Mouse (Mus musculus) neural tube, embryonic 12.5 days (tissue): ENCODE measurements at regions not wholly inside any gene's neighbourhood (a gene's known extent, or its start where the extent isn't known, plus 50 kb on each side); places are given as distances from the start of the nearest gene placed in this dataset.

Experiments
- ATAC-seq: fragments of 200-750 bp; cut with Nextera tagmentation; 2 replicates; pipeline ENCODE4 v1.8.0; 2017; ENCODE audit warnings: low read depth, mild to moderate bottlenecking, moderate TSS enrichment, moderate library complexity; ENCODE audit not compliant: low FRiP score
- H3K27ac ChIP-seq: fragments of 300-500 bp; sonication (generic); 2 replicates; pipeline ENCODE4 v1.5.1; 2016
- H3K27me3 ChIP-seq: fragments of 300-500 bp; sonication (generic); replicated peaks from 2 replicates; pipeline ENCODE4 v1.6.1; 2016; ENCODE audit warnings: mild to moderate bottlenecking
- H3K36me3 ChIP-seq: fragments of 300-500 bp; sonication (generic); 2 replicates; pipeline ENCODE4 v1.6.1; 2016; ENCODE audit warnings: mild to moderate bottlenecking
- H3K4me1 ChIP-seq: fragments of 300-500 bp; sonication (generic); 2 replicates; pipeline ENCODE4 v1.6.1; 2016
- H3K4me2 ChIP-seq: fragments of 300-500 bp; sonication (generic); replicated peaks from 2 replicates; pipeline ENCODE4 v1.6.1; 2016; ENCODE audit warnings: mild to moderate bottlenecking
- H3K4me3 ChIP-seq: fragments of 300-500 bp; sonication (generic); 2 replicates; pipeline ENCODE4 v1.5.1; 2016
- H3K9ac ChIP-seq: fragments of 300-500 bp; sonication (generic); 2 replicates; pipeline ENCODE4 v1.6.1; 2016; ENCODE audit warnings: mild to moderate bottlenecking
- H3K9me3 ChIP-seq: fragments of 300-500 bp; sonication (generic); 2 replicates; pipeline ENCODE4 v1.6.1; 2016; ENCODE audit warnings: mild to moderate bottlenecking
- WGBS: fragments of 180-500 bp; shearing (Covaris S2); methylation state at CpG from one replicate; pipeline ENCODE4 v1.1.7; 2016; 5-methylcytosine and 5-hydroxymethylcytosine counted together

DNA sequence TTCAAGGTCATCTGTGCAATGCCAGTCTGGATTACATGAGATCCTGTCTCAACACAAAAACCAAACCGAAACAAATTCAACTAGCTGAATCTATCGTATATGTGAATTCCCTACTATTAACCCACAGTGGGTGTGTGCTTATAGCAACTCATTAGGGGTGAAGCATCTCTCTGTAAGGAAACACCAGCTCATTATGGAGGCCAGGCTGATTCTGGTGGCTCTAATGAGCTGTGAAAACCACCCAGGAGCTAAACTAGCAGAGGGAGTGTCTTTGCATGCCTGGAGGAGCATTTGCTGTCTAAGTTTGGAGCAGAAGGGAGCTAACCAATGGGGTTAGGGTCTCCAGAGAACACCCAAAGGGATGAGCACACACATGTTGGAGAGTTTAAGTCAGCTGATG is 54.1 kb upstream of the Adamts2 start:
- Histone ChIP-seq H3K4me2 (no peak overlapping the region), H3K9ac (no peak overlapping the region), H3K27me3 (no peaks in the 10 kb centered on the region), H3K9me3 (no peaks in the 10 kb centered on the region), H3K27ac (no peak overlapping the region), H3K4me1 (no peaks in the 10 kb centered on the region), H3K36me3 (no peaks in the 10 kb centered on the region), H3K4me3 (no peak overlapping the region)
- no peak for ATAC-seq
- 75% methylated on average over 2 of the region's 2 CpGs for WGBS

DNA sequence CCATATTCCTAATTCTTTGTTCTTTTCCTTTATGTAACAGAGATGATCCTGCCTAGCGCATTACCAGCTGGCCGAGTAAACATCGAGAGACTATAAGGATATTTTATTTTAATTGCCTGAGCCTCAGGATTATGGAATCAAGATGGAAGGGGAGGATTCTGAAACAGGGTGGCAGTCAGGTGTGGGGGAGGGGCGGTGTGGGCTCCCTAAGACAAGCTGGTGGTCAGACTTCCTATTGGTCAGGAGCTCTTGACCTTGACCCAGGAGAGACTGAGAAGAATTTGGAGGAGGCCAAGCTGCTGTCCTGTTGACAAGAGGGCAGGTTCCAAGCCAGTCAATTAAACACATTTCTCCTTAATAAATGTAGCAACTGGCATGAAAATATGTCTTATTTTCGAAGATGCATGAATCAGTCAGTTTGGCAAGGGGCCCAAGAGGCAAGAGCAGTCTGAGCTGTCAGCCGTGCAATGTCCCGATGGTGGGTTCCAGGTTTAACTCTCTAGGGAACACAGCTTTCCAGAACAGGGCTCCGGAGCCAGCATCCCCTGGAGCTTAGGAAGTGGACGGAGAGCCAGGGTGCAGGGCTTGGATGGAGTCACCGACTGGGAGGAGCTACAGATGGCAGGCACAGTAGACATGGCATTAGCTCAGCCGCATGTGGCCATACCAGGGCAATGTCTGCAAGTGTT is 55.3 kb upstream of the Adamts2 start:
- Histone ChIP-seq H3K27ac (no peak overlapping the region), H3K9me3 (no peaks in the 10 kb centered on the region), H3K9ac (no peak overlapping the region), H3K4me2 (no peak overlapping the region), H3K27me3 (no peaks in the 10 kb centered on the region), H3K4me3 (no peak overlapping the region), H3K4me1 (no peaks in the 10 kb centered on the region), H3K36me3 (no peaks in the 10 kb centered on the region)
- 91% methylated on average over 11 of the region's 11 CpGs for WGBS
- ATAC-seq, result no peak

DNA sequence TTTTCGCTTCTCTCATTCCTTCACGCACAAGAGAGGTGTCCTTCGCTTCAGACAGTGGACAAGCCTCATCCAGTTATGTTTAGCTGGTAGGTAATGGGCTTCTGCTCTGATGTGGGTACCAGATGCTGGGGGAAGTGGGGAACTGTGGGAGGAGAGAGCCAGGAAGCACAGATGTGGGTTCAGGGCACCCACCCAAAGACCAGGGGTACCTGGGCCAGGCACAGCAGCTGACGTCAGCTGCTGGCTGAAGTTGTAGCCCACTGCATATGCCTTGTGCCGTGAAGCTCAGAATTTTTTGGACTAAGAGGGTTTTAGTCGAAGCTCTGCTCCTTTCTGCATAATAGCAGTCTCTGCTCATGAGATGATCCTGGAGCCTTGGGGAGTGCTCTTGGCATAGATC is 56.5 kb upstream of the Adamts2 start:
- ATAC-seq, result no peak
- H3K4me2 ChIP-seq, result no peak overlapping the region
- no peaks in the 10 kb centered on the region for H3K36me3 ChIP-seq
- no peak overlapping the region for H3K4me3 ChIP-seq
- no peak overlapping the region for H3K27ac ChIP-seq
- WGBS, result 86% methylated on average over 6 of the region's 6 CpGs
- no peaks in the 10 kb centered on the region for H3K4me1 ChIP-seq
- H3K9ac ChIP-seq, result no peak overlapping the region
- H3K9me3 ChIP-seq, result no peaks in the 10 kb centered on the region
- H3K27me3 ChIP-seq, result no peaks in the 10 kb centered on the region

DNA sequence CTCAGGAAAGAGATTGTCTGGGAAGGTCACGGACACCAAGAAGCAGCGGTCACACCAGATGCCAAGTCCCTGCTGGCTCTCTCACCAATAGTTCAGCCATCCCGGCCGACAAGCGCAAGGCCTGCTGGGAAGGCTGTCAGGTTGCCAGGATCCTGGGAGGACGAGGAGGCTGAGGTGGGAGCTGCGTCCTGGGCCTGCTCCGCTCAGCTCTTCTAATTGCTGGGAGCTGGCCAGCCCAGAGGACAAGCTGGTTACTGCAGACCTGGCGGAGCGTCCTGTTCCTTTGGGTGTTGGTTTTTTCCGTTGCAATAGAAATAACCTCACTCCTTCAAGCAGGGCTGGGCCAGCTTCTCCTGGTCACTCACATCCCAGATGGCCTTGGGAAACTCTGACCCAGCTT is 61.7 kb upstream of the Adamts2 start:
- H3K4me1 ChIP-seq, result no peaks in the 10 kb centered on the region
- no peaks in the 10 kb centered on the region for H3K36me3 ChIP-seq
- H3K9me3 ChIP-seq, result 0 out of 2 replicates have a peak, but pooled peaks cover 5% of the 10 kb centered on the region
- no peak for ATAC-seq
- no peak overlapping the region for H3K9ac ChIP-seq
- H3K27ac ChIP-seq, result no peak overlapping the region
- WGBS, result 89% methylated on average over 11 of the region's 11 CpGs
- no peak overlapping the region for H3K4me2 ChIP-seq
- H3K27me3 ChIP-seq, result no peaks in the 10 kb centered on the region
- no peak overlapping the region for H3K4me3 ChIP-seq

DNA sequence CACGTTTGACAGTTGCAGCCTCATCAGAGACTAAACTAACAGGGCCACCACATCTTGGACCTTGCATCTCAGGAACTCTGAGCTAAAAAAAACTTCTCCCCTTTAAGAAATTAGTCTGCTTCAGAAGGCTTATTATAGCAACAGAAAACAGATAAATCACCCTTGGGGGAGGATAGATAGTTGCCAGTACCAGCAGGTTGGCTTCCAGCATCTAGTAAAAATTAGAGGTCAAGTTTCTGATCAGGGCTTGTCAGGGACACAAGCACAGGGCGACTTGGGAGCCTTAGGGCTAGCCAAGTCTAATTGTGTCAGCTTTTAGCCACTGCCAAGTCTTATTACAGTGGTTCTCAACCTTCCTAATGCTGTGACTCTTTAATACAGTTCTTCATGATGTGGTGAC is 67.6 kb upstream of the Adamts2 start:
- Histone ChIP-seq H3K4me1 (no peaks in the 10 kb centered on the region), H3K4me3 (no peak overlapping the region), H3K4me2 (no peak overlapping the region), H3K9me3 (0 out of 2 replicates have a peak, but pooled peaks cover 5% of the 10 kb centered on the region), H3K27me3 (no peaks in the 10 kb centered on the region), H3K27ac (no peak overlapping the region), H3K36me3 (no peaks in the 10 kb centered on the region), H3K9ac (no peak overlapping the region)
- WGBS, result 58% methylated on average over 2 of the region's 2 CpGs
- ATAC-seq, result no peak

DNA sequence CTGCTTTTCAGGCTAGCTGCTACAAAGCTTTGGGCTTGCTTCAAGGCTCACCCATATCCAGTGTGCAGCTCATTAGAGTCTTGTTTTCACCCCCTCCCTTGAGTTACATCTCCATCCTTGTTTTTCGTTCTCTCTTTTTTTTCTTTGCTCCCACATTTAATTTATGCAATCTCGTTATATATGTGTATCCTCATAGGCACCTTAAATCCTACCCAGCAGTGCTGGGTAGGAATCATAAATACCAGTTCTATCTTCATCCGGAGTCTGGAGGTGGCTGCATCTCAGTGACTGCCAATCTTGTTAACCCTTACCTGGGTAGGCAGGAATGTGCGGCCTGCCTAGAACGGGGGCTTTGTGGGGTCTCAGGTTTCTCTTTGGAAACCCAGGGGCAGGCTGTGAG is 74.0 kb upstream of the Adamts2 start:
- H3K4me1 ChIP-seq, result no peaks in the 10 kb centered on the region
- no peak overlapping the region for H3K4me2 ChIP-seq
- H3K9me3 ChIP-seq, result no peaks in the 10 kb centered on the region
- no peak for ATAC-seq
- H3K27me3 ChIP-seq, result no peaks in the 10 kb centered on the region
- no peak overlapping the region for H3K27ac ChIP-seq
- H3K9ac ChIP-seq, result no peak overlapping the region
- whole genome bisulfite sequencing, result 74% methylated on average over 5 of the region's 5 CpGs
- no peak overlapping the region for H3K4me3 ChIP-seq
- H3K36me3 ChIP-seq, result no peaks in the 10 kb centered on the region

DNA sequence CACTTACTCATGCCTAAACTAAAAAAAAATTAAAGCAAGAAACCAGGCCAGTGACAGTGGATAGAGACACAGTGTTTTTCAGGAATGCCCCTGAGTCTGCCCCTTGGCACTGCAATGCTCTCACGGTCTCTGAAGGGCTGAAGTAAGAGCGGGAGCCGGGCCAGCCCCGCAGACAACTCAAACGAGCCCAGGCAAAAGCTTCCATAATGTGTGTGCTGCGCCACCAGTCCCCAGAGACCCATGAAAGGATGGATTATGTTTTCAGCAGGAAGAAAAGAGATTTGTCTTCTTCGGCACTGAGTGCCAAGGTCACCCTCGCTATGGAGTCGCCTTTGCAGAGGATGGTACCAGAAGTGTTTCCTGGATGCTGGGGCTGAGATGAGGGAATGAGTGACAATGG is 81.7 kb upstream of the Adamts2 start:
- H3K4me1 ChIP-seq, result peaks cover 8% of the 10 kb centered on the region
- no peak overlapping the region for H3K4me2 ChIP-seq
- H3K27ac ChIP-seq, result no peak overlapping the region
- WGBS, result 75% methylated on average over 9 of the region's 9 CpGs
- ATAC-seq, result no peak
- H3K4me3 ChIP-seq, result no peak overlapping the region
- H3K9me3 ChIP-seq, result no peaks in the 10 kb centered on the region
- H3K36me3 ChIP-seq, result no peaks in the 10 kb centered on the region
- H3K9ac ChIP-seq, result no peak overlapping the region
- no peaks in the 10 kb centered on the region for H3K27me3 ChIP-seq

DNA sequence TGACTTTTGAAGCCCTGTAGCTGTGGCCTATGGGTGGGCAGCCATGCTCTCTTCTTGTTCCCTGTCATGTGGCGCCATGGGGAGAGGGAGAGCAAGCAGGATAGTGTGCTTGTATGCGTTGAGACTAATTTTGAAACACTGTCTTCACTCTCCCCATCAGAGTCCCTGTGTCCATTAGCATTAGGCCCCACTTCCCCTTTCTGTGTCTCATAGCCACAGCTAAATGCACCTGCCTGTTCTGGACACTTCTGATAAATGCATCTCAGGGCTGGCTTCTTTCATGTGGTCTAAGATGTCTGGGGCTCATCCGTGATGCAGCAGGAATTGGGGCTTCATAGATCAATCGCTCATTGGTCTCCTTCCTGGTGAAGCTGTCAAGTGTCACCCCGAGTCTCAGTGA is 77.0 kb upstream of the Rufy1 start:
- ATAC-seq, result no peak
- no peak overlapping the region for H3K4me3 ChIP-seq
- no peak overlapping the region for H3K27ac ChIP-seq
- H3K9ac ChIP-seq, result no peak overlapping the region
- H3K36me3 ChIP-seq, result no peaks in the 10 kb centered on the region
- no peak overlapping the region for H3K4me2 ChIP-seq
- 73% methylated on average over 5 of the region's 5 CpGs for WGBS
- no peaks in the 10 kb centered on the region for H3K27me3 ChIP-seq
- peaks cover 23% of the 10 kb centered on the region for H3K4me1 ChIP-seq
- no peaks in the 10 kb centered on the region for H3K9me3 ChIP-seq

DNA sequence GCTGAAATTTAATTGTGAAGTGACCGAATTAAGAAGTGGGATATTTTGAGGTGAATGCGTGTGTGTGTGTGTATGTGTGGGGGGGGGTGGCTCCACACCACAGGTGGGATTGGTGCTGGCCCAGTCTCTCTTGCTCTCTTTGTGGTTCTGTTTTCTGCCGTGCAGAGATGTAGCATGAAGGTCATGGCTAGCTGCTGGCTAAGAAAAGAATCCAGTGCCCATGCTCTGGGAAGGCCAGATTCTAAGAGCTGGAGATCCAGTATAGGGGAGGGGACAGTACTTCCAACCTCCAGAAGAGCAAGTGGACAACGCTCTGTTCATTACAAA is 76.5 kb upstream of the Rufy1 start:
- ATAC-seq, result no peak
- WGBS, result 70% methylated on average over 4 of the region's 4 CpGs
- Histone ChIP-seq H3K27me3 (no peaks in the 10 kb centered on the region), H3K4me2 (0 out of 2 replicates have a peak overlapping the region, but pooled peaks have one; percentile 14), H3K36me3 (no peaks in the 10 kb centered on the region), H3K4me1 (peaks cover 23% of the 10 kb centered on the region), H3K4me3 (no peak overlapping the region), H3K9ac (no peak overlapping the region), H3K27ac (peak overlapping the region; percentile 48; the same call in 1 of the 2 replicates), H3K9me3 (no peaks in the 10 kb centered on the region)

DNA sequence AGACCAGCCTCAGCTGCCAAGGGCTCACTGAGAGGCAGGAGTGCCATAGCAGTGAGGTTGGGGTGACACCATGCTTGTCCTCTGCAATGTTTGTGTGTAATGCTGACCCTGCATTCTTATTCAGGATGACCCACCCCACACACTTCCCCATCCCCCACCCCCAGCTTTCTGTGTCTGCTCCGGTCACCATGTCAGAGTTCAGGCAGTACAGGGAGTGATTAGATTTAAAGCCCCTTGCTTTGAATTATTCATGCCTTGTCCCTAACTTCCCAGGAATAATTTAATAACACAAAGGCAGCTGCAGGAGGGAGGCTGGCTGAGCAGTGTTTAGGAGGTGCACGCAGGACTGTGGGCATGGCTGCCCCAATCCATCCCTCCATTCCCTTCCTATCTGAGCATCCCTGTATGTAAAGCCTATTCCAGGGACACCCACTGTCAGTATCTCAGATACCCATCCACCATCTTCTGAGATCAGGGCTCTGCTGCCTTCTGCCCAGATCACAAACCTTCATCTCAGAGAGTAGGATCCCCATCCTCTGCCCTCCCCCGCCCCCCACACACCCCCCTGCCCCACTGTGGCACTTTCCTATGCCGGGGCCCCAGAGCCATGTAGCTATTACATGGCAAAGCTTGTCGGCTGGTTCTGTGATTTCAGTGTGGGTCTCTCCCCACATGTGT is 76.0 kb upstream of the Rufy1 start:
- Histone ChIP-seq H3K4me3 (no peak overlapping the region), H3K4me1 (peaks cover 23% of the 10 kb centered on the region), H3K27me3 (no peaks in the 10 kb centered on the region), H3K4me2 (peak overlapping the region; percentile 14; the same call in 1 of the 2 replicates), H3K36me3 (no peaks in the 10 kb centered on the region), H3K9me3 (no peaks in the 10 kb centered on the region), H3K9ac (0 out of 2 replicates have a peak overlapping the region, but pooled peaks have one; percentile 19), H3K27ac (peak overlapping the region; percentile 48; the same call in 1 of the 2 replicates)
- whole genome bisulfite sequencing, result 33% methylated on average over 5 of the region's 5 CpGs
- ATAC-seq, result peak; percentile 81

DNA sequence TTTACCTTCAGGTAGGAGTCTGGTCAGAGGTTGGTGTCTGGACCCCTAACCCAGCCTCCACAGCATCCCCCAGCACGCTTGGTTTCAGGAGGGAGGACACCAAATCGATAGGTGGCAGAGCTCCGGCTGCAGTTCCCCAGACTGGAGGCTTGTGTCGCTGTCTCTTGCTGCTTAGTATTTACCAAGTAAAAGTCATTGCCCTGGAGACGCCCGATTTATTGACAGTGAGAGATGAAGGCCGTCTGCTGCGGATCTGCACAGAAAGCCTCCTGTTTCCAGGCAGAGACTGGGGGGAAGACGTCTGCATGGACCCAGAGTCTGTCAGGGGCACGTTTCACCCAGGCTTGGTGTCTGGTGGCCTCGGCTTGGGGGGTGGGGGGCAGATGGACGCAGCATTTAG is 70.4 kb upstream of the Rufy1 start:
- 55% methylated on average over 12 of the region's 12 CpGs for WGBS
- no peak for ATAC-seq
- H3K27me3 ChIP-seq, result no peaks in the 10 kb centered on the region
- H3K9ac ChIP-seq, result no peak overlapping the region
- H3K36me3 ChIP-seq, result no peaks in the 10 kb centered on the region
- H3K4me3 ChIP-seq, result no peak overlapping the region
- no peak overlapping the region for H3K27ac ChIP-seq
- H3K4me1 ChIP-seq, result peaks cover 10% of the 10 kb centered on the region; the same call in 1 of the 2 replicates
- H3K4me2 ChIP-seq, result no peak overlapping the region
- no peaks in the 10 kb centered on the region for H3K9me3 ChIP-seq

DNA sequence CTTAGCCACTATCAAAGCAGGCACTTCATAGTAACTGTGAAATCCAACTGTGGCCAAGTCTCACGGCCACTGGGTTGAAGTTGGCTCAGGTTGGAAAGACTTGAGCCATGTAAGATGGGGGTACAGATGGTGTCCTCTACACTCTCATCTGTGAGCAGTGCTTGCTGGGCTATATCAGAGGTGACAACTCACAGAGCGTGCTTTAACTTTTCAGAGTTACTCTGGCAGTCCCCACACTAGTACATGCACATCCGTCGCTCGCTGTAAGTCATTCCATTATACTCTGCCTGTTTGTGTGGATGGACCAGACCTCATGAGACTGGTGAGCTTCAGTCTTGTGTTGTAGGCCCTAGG is 62.2 kb upstream of the Rufy1 start:
- Histone ChIP-seq H3K4me2 (no peak overlapping the region), H3K27me3 (no peaks in the 10 kb centered on the region), H3K36me3 (no peaks in the 10 kb centered on the region), H3K4me3 (no peak overlapping the region), H3K9me3 (no peaks in the 10 kb centered on the region), H3K27ac (no peak overlapping the region), H3K9ac (no peak overlapping the region), H3K4me1 (peaks cover 15% of the 10 kb centered on the region)
- ATAC-seq, result no peak
- 92% methylated on average over 5 of the region's 5 CpGs for WGBS
